Mouse (Mus musculus) left cerebral cortex, postnatal 4 days (tissue): Measurements from ENCODE around the gene Mical3. TPM values are rescaled to one million over a fixed set of nuclear protein-coding genes. Genes with fewer than 3 reads are reported as not detected.

Experiments
- DNase-seq: peaks from one replicate; pipeline ENCODE4 v3.0.0-alpha.2; 2022
- intact Hi-C: fragments of 180-260 bp; cut with DNase I; formaldehyde crosslinking; loops from one replicate; pipeline ENCODE4 v1.15.1; 2025
- total RNA-seq, 2 experiments: library from RNA; stranded (reverse); gene quantifications; 2 replicates each; pipeline ENCODE4 v1.2.3; 2021

Gene Mical3
- total RNA-seq, 2 experiments from 2014 or later: 149 to 156 TPM

DNA sequence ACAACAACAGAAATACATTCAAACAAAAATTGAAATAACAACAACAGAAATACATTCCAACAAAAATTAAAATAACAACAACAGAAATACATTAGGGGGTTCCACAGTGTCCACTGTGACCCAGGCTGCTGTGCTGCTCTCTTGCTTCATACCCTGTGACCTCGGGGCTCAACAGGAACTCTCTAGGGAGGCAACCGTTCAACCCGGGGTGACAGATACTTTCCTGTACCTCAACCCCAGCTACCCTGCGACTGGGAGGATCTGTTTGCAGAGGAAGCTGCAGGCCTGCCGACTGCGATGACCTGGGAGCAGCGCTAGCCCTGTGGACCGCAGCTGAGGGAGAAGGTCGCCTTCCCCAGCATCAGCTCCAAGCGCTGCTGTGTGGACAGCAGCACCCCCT is 14.4 kb downstream of the Mical3 start:
- DNase-seq: no peak

DNA sequence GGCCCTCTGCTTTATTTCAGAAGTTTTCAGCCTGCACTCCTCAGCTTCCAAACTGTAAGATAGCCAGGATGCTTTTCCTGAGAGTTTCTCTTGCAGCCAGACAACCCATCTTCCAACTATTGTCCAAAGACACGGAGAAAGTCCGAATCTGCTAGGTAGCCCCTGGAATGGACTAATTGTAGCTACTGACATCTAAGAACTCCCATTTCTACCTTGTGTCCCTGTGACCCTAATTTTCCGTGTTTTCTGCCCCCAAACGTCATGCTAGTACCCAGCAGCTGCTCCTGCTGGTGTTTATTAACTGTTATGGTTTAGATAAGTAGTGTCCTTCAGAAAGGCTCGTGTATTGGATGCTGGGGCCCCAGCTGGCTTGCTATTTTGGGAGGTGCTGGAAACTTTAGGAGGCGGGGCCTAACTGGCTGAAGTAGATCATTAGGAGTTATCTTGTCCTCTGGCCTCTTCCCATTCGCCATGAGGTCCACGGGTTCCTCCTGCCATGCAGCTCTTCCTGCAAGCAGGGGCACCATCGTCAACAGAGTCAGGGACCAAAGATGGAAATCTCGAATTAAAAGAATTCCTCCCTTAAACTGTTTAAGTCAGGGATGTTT is 19.2 kb downstream of the Mical3 start:
- intact Hi-C loops: no loop called here
- DNase-seq: no peak

More for the DNA sequence above, 14.4 kb downstream of the Mical3 start:
- intact Hi-C loops: no loop called here

DNA sequence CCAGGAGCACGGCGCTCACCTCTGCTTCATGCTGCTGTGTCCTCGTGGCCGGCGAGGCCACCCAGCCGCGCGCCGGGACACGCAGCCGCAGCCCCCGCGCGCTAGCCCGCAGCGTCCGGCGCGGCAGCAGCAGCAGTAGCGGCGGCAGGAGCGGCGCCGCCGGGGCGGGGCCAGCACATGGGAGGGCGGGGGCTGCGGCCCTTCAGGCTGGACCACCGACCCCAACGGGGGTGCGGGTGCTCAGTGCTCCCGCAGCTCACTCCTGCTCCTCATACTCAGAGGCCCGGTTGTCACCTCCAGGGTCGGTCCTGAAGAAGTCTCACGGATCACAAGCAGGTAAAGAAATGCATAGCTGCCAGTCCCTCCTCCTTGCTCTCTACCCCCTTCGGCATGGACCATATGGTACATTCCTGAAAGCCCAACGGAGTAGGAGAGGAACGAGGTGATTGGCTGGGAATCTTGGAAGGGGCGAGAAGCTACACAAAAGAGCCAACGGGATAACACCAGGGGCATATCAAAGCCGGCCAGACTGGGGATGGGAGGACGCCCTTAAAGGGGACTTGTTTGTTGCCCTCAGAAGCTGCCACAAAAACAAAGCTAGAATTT is 20.7 kb downstream of the Mical3 start:
- peak; percentile 92 for DNase-seq
- intact Hi-C loops: loop anchor here (10.0 kb wide), 1 partner anchor 85 kb away; no protein-coding TSS in a partner anchor

DNA sequence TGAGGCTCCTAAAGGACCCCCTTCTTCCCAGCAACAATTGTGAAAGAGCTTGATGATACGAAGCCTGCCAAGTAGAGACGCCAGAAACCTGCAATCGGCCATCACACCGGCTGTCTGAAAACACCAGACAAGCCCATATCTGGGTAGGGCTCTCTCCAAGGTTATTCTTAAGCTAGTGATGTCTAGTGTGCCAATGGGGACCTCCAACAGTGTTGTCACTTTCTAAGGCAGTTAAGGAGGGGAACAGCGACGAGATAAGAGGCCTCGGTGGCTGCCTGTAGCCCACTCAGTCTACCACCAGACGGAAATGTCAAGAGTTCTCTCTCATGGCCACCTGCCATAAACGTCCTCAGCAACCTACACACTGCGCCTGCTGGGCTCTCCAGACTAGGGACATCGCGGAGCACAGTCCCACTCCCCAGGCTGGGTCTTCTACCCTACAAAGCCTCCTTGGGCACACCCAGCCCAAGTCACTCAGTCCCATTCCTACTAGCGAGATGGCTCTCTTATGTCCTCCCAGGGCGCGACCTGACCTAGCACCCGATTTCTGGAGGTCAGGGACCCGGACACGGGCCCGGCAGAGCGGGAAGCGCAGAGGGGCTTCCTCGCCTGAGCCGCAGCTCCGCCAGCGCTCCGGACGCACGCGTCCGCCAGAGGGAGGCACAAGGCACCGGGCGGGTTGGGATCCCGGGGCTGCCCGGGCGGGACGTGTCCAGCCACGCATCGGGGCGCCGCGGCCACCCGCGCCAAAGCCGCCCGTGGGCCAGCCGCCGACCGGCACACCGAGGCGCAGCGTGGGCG is 21.4 kb downstream of the Mical3 start:
- DNase-seq: peak; percentile 40
- intact Hi-C loops: loop anchor here (10.0 kb wide), 1 partner anchor 85 kb away; no protein-coding TSS in a partner anchor

DNA sequence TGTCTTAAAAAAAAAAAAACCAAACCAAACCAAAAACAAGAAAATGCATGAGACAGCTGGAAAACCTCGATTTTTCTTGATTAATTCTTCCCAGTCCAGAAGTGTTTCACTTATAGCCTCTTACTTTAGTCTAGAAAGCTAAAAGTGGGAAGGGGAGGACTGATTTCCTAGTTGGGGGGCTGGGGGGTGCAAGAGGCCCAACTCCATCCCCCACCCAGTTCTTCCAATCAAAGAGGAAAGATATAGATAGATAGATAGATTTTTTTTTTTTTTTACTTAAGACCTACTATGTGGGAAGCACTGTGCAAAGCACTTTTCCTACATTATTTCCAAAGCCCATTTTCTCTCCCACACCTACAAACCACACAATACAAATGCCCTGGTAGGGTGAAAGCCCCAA is 22.7 kb downstream of the Mical3 start:
- intact Hi-C loops: loop anchor here (10.0 kb wide), 1 partner anchor 83 kb away; no protein-coding TSS in a partner anchor
- no peak for DNase-seq

DNA sequence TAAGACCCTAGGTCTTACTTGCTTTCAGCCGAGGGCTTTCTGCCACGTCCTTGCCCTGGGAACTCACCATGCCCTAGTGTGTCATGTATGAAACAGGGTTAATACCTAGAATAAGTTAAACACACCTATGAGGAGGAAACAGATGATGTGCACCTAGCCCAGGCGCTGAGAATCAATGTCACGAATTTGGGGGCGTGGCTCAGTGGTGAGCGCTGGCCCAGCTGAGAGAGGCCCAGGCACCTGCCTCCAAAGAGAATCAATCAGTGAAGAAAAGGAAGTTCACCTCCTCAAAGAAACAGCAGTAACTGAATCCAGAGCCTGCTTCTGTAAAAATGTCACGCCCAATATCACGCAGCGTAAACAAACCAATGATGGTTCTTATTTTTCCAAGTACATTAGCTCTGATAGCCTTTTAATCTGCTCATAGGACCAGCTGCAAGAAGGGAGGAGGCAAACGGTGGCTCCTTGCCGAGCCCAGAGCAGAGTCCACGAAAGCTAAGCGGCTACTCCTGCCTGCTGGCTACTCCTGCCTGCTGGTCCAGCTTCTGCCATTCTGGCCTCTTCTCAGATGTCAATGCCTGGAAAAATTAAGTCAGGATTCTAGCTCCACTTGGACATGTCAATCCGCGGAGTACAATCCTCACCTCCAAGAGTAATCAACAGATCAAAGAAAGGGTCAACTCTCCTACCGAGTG is 23.9 kb downstream of the Mical3 start:
- peak; percentile 43 for DNase-seq
- intact Hi-C loops: loop anchor here (10.0 kb wide), 1 partner anchor 82 kb away; no protein-coding TSS in a partner anchor

DNA sequence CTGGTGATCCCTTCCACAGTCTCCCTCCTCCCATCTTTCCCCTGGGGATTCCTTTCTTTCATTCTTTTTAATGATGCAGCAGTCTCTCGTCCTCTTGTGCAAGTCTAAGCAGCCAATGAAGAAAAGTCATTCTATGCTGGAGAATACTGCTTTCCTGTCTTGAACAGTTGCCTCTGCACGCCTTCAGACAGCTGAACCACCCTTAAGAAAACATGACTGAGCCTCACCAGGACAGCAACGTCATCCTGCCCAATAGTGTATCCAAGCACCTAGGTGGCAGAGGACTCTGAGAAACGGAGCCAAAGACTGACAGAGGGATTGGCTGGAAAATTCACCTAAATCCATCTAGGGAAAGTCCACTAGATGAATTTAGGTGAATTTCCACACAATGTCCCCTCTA is 25.1 kb downstream of the Mical3 start:
- no peak for DNase-seq
- intact Hi-C loops: loop anchor here (10.0 kb wide), 1 partner anchor 81 kb away; no protein-coding TSS in a partner anchor

DNA sequence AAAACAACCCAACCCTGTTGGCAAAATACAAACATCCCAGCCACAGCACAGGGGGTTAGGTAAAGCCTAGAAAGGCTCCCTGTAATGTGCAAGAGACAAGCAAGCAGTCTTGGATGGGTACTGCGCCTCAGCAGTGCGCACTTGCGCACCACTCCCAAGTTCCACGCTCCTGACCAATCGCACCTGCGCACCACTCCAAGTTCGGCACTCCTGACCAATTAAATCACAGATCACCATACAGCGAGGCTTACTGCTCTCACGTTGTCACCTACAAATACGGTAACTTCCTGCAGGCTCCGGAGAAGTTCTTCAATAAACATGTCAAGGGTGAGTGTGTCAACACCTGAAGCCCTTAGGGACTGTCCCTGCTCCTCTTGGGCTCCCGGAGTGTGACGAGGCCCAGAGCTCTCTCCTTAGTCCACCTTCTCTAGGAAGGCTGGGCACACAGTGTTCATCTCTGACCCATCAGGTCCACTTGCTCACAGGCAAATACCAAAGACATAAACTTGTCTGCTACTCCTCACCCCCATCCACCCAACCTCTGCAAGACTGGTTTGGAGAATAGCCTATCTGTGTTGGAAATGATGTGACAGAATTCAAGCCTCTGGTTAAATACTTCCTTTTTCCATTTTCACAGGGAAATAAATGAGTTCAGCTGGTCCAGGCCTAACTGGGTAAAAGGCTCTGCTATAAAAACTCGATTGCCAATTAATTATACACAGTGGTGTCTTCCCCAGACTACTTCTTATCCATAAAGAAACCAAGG is 27.2 kb downstream of the Mical3 start:
- intact Hi-C loops: loop anchor here (10.0 kb wide), 1 partner anchor 79 kb away; no protein-coding TSS in a partner anchor
- DNase-seq: no peak

DNA sequence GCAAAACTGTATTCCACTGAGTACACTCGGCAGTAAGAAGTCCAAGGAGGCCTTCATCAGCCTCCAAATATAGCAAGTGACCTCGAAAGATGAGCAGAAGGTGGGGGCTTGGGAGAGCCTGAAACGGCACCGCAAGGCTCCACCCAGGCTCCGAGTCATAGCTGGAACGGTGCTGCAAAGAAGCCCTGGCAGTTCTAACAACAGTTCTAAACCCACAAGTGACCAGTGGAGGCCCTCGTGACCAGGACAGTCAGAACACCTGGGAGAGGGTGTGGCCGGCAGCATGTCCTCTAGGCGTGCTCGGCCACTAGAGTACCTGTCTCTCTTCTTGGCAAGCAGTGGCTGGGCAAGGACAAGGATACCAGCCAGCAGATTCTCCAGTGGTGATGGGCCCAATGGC is 27.9 kb downstream of the Mical3 start:
- intact Hi-C loops: loop anchor here (10.0 kb wide), 1 partner anchor 78 kb away; no protein-coding TSS in a partner anchor
- DNase-seq: no peak

DNA sequence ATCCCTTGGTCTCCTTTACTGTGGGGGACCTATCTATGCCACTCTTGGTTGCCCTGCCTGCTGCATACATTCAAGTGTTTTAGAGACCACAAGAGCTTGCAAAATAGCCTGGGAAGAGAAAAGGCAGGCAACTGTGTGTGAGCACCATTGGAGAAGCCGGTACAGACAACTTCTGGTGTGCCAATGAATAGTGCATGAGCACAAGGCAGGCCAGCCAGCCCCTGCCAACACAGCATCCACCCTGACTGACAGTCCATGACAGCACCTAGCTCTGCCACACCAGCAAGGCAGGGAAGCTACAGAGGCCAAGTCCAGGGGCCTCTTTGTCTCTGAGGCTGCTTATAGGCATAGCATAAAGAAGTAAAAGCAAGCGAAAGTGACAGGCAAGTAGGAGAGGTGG is 28.7 kb downstream of the Mical3 start:
- intact Hi-C loops: loop anchor here (10.0 kb wide), 1 partner anchor 77 kb away; no protein-coding TSS in a partner anchor

DNA sequence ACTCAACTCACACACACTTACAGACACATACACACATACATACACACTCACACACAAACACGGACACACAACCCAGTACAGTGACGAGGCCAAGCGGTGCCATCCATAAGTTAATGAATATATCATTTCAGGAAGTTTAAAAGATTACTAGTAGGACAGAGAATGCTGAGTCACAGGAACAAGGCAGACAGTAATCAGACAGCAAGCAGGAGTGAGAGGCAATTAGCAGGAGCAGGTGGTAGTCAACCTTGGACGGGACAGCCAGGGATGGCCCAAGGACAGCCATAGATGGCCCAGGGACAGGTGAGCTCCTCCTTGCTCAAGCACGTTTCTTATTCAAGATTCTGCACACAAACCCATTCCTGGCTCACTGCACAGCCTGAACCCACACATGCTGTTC is 29.6 kb downstream of the Mical3 start:
- DNase-seq: no peak
- intact Hi-C loops: loop anchor here (10.0 kb wide), 1 partner anchor 76 kb away; no protein-coding TSS in a partner anchor

More for the DNA sequence above, 28.7 kb downstream of the Mical3 start:
- DNase-seq: no peak

DNA sequence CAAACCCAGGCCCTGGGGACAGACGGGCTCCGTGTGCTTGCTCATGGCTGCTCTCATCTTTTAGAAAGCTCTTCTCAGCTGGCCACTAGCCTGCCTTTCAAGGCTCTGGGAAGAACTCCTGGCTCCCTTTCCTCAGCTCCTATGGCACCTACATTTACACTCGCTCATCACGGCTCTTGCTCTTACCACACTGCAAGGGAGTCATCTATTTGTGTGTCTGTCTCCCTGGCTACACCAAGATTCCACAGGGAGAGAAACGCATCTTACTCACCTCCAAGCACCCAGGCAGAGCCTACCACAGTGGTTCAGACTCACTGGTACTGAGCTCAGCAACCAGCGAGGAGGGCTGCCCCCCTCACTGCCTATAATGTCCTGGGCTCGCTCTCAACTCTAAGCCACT is 31.0 kb downstream of the Mical3 start:
- no peak for DNase-seq
- intact Hi-C loops: loop anchor here (10.0 kb wide), 1 partner anchor 75 kb away; no protein-coding TSS in a partner anchor

DNA sequence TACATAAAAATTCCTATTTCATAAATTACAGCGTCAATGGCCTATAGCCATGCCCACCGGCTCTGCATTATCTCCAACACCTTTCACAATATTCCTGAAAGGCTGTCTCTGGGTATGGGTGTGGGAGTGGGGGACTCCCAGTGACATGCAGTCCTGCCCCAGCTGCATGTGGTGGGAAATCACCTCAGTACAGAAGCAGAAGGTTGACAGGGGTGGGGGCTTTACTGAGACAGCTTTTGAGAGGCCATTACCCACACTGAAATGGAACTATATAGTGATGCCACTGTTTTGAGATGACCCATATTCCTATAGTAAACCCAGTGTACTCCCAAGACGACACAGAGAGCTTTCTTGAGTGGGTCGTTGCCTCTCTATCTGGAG is 31.6 kb downstream of the Mical3 start:
- DNase-seq: no peak
- intact Hi-C loops: no loop called here

DNA sequence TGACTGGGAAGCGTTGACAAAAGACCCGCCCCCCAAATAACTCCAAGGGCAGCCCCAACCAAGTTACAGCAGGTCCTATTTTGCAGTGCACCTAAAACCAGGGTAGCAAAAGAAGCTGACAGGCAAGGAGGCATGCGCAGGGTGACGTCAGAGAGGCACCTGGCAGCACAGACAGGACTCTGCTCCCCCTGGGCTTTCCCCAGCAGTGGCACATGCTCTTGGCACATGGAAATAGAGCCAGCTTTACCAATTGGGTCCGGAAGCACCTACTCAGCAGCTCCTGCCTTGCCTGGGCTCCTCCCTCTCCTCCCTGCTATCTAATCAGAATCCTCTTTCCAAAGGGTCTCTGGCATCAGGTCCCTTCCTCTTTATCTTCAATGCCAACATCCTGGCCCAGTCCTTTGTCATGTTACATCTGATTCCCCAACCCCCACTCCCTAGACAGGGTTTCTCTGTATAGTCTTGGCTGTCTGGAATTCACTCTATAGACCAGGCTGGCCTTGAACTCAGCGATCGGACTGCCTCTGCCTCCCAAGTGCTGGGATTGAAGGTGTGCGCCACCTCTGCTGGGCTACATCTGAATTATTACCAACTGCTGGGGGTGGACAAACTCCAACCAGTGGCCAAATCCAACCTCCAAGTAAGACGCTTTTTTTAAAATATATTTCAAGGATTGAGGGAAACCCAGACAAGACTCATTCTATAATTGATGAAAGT is 32.1 kb downstream of the Mical3 start:
- no peak for DNase-seq
- intact Hi-C loops: no loop called here

DNA sequence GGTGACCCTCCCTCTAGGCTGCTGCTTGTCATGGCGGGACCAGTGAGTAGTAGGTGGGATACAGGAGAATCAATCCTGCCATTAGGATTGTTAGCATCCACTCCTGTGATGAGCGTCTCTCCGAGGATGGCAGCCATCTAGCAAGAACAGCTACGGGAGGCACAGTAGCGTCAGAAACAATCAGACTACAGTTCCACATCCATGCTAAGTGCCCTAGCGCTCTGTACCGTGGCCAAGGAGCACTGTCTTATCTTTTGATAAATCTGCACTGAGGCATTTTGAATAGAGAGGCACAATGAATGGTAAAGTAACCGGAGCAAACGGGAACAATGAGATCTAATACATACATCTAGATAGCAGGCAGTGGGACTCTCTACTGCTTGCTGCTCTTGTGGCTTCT is 32.7 kb downstream of the Mical3 start:
- intact Hi-C loops: no loop called here
- DNase-seq: no peak

DNA sequence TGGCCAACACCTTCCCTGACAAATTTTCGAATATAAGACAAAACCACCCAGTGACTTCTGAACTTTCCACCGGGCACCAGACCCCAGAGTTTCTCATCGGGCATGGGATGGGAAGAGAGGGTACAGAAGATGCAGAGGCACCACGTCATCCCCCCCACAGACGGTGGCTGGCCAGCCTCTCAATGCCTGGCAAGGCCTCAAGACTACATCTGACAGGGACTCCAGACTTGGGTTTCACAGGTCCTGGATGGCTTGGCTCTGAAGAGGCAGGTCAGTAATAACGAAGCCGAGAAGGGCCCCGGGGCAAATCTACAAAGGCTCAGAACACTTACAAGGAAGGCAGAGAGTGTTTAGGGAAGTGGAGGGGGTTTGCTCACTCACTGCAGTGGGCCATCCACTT is 33.9 kb downstream of the Mical3 start:
- DNase-seq: no peak
- intact Hi-C loops: no loop called here

DNA sequence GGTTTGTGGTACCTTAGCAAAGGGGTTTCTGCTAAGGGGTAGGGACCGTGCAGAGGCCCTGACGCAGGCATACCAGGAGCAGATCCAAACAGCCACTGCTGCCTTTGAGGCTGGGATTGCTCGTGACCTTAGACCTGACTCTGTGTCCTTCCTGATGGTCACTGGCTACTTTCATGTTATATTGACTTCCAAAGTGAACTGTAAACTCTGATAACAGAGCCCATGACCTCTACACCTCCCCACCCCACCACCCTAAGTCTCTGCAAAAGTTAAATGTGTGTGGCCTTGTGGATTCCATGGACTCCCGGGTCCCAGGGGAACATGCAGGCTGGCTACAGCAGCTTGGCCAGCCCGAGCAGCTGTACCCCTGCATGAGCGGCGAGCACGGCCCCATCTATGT is 34.4 kb downstream of the Mical3 start:
- DNase-seq: no peak
- intact Hi-C loops: no loop called here

DNA sequence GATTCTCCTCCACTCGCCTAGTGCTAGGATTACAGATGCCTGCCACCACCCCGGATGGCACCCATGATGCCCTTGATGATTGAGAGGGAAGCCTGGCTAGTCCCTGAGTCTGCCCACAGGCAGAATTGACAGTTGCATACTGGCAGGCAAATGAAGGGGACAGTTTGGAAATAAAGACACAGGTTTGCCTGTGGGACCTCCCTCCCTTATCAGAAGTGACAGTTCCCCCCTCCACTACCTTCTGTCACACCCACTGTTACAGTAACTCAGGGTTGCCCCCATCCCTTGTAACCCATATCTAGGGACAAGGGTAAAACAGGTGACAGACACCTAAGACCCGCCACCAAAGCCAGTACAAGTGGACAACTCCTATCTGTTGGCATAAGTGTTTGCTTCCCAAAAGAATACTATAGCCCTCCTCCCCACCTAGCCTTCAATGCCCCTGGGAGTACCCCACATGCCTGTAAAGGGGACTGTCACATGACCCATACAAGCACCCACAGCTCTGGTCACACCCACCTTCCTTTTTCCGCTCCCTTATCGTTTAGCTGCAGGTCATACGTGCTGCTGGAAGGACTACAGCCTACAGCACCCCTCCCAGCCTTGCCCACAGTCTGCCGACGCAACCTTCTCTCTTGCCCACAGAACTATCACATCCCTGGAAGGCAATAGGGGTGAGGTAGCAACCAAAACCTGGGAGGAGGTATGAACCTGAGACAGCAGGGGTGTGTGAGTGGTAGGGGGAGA is 37.0 kb downstream of the Mical3 start:
- intact Hi-C loops: no loop called here
- no peak for DNase-seq

DNA sequence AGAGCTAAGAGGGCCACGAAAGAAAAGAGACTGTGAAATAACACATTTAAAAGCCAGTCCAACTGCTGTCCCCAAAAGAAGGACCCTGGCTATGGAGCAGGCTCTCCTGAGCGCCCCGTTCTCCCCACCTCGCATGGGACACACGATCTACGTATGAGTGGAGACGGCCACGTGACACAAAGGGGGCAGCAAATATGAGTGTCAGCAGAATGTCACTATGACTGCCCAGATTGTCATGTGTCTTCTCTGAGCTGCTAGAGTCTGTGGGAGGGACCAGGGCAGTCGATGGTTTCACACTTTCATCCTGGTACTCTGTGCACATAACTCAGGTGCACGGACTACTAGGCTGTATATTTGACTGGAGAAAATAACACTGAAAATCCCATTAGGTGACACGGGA is 40.0 kb downstream of the Mical3 start:
- DNase-seq: no peak
- intact Hi-C loops: no loop called here
